Mouse (Mus musculus) cerebellum, postnatal 25 days (tissue): Measurements from ENCODE around the gene Gm5797.
A peak's percentile ranks its signal among the peaks of the same experiment; 100 is the strongest.
"Not testable (repeated sequence)": the region's sequence is repeated elsewhere in the genome, so short reads cannot be mapped to it uniquely, and the experiment has no call there.

ENCODE experiments used
- DNase-seq, 2 experiments: peaks; one replicate each; pipeline ENCODE4 v3.0.0; 2021; ENCODE audit warnings: mixed read lengths in 2 of 2

The Gm5797 gene

GRCm38 (mm10) chr14:7332295-7332694 lies at the start of gene Gm5797:
Gene Gm5797 (minus strand): TSS chr14:7332395.
- not testable (repeated sequence) for DNase-seq

GRCm38 (mm10) chr14:7365034-7365433 lies 32.8 kb upstream of the Gm5797 start, which contains the start of gene Gm8374:
Gene Gm8374 (minus strand): TSS chr14:7365134.
- DNase-seq = not testable (repeated sequence)

- DNase-seq = peak in 1 of 2 experiments; percentile 17
Observed at GRCm38 (mm10) chr14:7315093-7315492, 17.1 kb downstream of the Gm5797 start.

- DNase-seq = peak; percentile 7 to 8
Observed at GRCm38 (mm10) chr14:7314661-7315060, 17.5 kb downstream of the Gm5797 start, which contains the start of gene Gm3739. Gene Gm3739 (minus strand): TSS chr14:7315049.
